ENCODE assay signal across 8 mouse cellular contexts in genomic region chr5:120694695-120695074, GRCm38 (mm10). TPM values are rescaled to one million over a fixed set of nuclear protein-coding genes. Genes with fewer than 3 reads are reported as not detected.
A peak's percentile ranks its signal among the peaks of the same experiment; 100 is the strongest.
DNase-seq lines count a peak whose midpoint lies in the region; ATAC-seq and TF ChIP-seq lines count a peak whose summit lies in the region.

No protein-coding gene starts in this region.

- no peak overlapping the region for H3K27ac ChIP-seq in intestine, embryonic 14.5 days (ENCODE audit: low read depth)
- H3K27ac ChIP-seq in intestine, postnatal 0 days (ENCODE audit: low read depth, low read length), result no peak overlapping the region
- H3K27ac ChIP-seq in thymus, adult 2 months (ENCODE audit: control insufficient read depth, insufficient read depth, low read length), result no peak overlapping the region
- H3K27ac ChIP-seq in hindbrain, embryonic 10.5 days, result no peak overlapping the region

- TF ChIP-seq CTCF in intestine, postnatal 0 days (IDR thresholded peaks at IDR 0.05; ENCODE audit: low read depth), result no peak
- TF ChIP-seq CTCF in thymus, adult 2 months (IDR thresholded peaks at IDR 0.05; ENCODE audit: borderline replicate concordance, control insufficient read depth, extremely low read depth, insufficient read depth, low read length, poor library complexity), result no peak

- H3K4me2 ChIP-seq in intestine, embryonic 14.5 days (ENCODE audit: low read length), result peak overlapping the region; percentile 23; the same call in 1 of the 2 replicates
- no peak overlapping the region for H3K4me2 ChIP-seq in intestine, postnatal 0 days (replicated peaks; ENCODE audit: low read depth)

- H3K4me3 ChIP-seq in intestine, embryonic 14.5 days (ENCODE audit: low read depth, low read length), result 0 out of 2 replicates have a peak overlapping the region, but pooled peaks have one; percentile 4
- no peak overlapping the region for H3K4me3 ChIP-seq in intestine, postnatal 0 days (ENCODE audit: low read depth, low read length)
- H3K4me3 ChIP-seq in thymus, adult 2 months (ENCODE audit: control insufficient read depth, insufficient read depth, low read length), result peak overlapping the region; percentile 24
- H3K4me3 ChIP-seq in hindbrain, embryonic 10.5 days, result peak overlapping the region; percentile 46

- DNase-seq in intestine, embryonic 14.5 days (ENCODE audit: low spot score), result no peak
- DNase-seq in thymus, adult 2 months, result no peak
- no peak for DNase-seq in thymus, postnatal 36 days
- DNase-seq in hindbrain, embryonic 10.5 days (ENCODE audit: low spot score), result peak; percentile 31
- no peak for DNase-seq in ovary, postnatal 14 days (ENCODE audit: low spot score)
- DNase-seq in layer of hippocampus, postnatal 14 days (ENCODE audit: low spot score in 2 of 2), result no peak

- no peak overlapping the region for H3K9ac ChIP-seq in intestine, embryonic 14.5 days (ENCODE audit: low read length)
- no peak overlapping the region for H3K9ac ChIP-seq in intestine, postnatal 0 days (ENCODE audit: low read depth, low read length)

- ATAC-seq in intestine, embryonic 14.5 days (replicated peaks; ENCODE audit: low FRiP score, low TSS enrichment, low read depth), result no peak
- ATAC-seq in intestine, postnatal 0 days, result no peak
- ATAC-seq in erythroid progenitor cell, adult 5-6 weeks (replicated peaks; ENCODE audit: low FRiP score, poor library complexity, severe bottlenecking), result no peak

- H3K4me1 ChIP-seq in intestine, embryonic 14.5 days (replicated peaks; ENCODE audit: control insufficient read depth, insufficient read depth, low read length), result peaks cover 4% of the 10 kb centered on the region; the same call in 1 of the 2 replicates
- H3K4me1 ChIP-seq in intestine, postnatal 0 days (replicated peaks; ENCODE audit: control insufficient read depth, insufficient read depth, low read length), result no peaks in the 10 kb centered on the region
- H3K4me1 ChIP-seq in thymus, adult 2 months (replicated peaks; ENCODE audit: control insufficient read depth, insufficient read depth, low read length), result peaks cover 28% of the 10 kb centered on the region
- peaks cover 35% of the 10 kb centered on the region for H3K4me1 ChIP-seq in hindbrain, embryonic 10.5 days (replicated peaks)

- H3K36me3 ChIP-seq in intestine, embryonic 14.5 days (ENCODE audit: control insufficient read depth, insufficient read depth, low read length), result no peaks in the 10 kb centered on the region
- H3K36me3 ChIP-seq in intestine, postnatal 0 days (ENCODE audit: control insufficient read depth, insufficient read depth), result no peaks in the 10 kb centered on the region
- no peaks in the 10 kb centered on the region for H3K36me3 ChIP-seq in thymus, adult 2 months (ENCODE audit: control insufficient read depth, insufficient read depth, low read length)
- H3K36me3 ChIP-seq in hindbrain, embryonic 10.5 days, result no peaks in the 10 kb centered on the region

- peaks cover 61% of the 10 kb centered on the region for H3K27me3 ChIP-seq in intestine, embryonic 14.5 days (replicated peaks; ENCODE audit: control insufficient read depth, insufficient read depth, low read length)
- H3K27me3 ChIP-seq in intestine, postnatal 0 days (replicated peaks; ENCODE audit: control insufficient read depth, insufficient read depth, low read length), result peaks cover 21% of the 10 kb centered on the region
- H3K27me3 ChIP-seq in thymus, adult 2 months (ENCODE audit: control insufficient read depth, insufficient read depth, low read length), result peaks cover 7% of the 10 kb centered on the region
- peaks cover 100% of the 10 kb centered on the region for H3K27me3 ChIP-seq in hindbrain, embryonic 10.5 days (ENCODE audit: insufficient read depth, poor library complexity, severe bottlenecking)

- no peaks in the 10 kb centered on the region for H3K9me3 ChIP-seq in intestine, embryonic 14.5 days (ENCODE audit: control insufficient read depth, low read length)
- no peaks in the 10 kb centered on the region for H3K9me3 ChIP-seq in intestine, postnatal 0 days (ENCODE audit: control insufficient read depth)
- no peaks in the 10 kb centered on the region for H3K9me3 ChIP-seq in hindbrain, embryonic 10.5 days

- WGBS in intestine, embryonic 14.5 days, result 5% methylated on average over 41 of the region's 41 CpGs
- WGBS in intestine, postnatal 0 days, result 10% methylated on average over 40 of the region's 41 CpGs
- WGBS in thymus, adult 2 months, result 26% methylated on average over 41 of the region's 41 CpGs
- WGBS in hindbrain, embryonic 10.5 days, result 3% methylated on average over 41 of the region's 41 CpGs

- TF ChIP-seq POLR2A in thymus, adult 2 months (IDR thresholded peaks at IDR 0.05; ENCODE audit: control insufficient read depth, extremely low read depth, insufficient read depth, low read length, poor library complexity), result no peak

RNA-seq across cellular contexts. Expression of gene Dtx1, which starts 17.0 kb away (rescaled TPM):
- polyA plus RNA-seq in intestine, embryonic 14.5 days (2014; fragmentation: Nextera tagmentation; extraction: Ambion mirVana), result 3.7 and 4.0 TPM in 2 replicates
- 2.3 and 2.5 TPM in 2 replicates for polyA plus RNA-seq in intestine, postnatal 0 days (2015; fragmentation: Nextera tagmentation; extraction: Ambion mirVana)
- polyA plus RNA-seq in thymus, adult 2 months (2012; rRNA removed), result 60.6 and 66.6 TPM in 2 replicates
- 1.7 and 5.8 TPM in 2 replicates for polyA plus RNA-seq in hindbrain, embryonic 10.5 days (2016; fragmentation: Nextera tagmentation; extraction: Ambion mirVana)
- 7.5 TPM in 1 of 2 replicates, not detected in the other for total RNA-seq in erythroid progenitor cell, adult 5-6 weeks (2015; ENCODE audit: low replicate concordance)
- 0.39 and 0.61 TPM in 2 replicates for total RNA-seq in erythroid progenitor cell, adult 5-6 weeks (2017; ENCODE audit: low replicate concordance)
- 10 to 100 TPM; 70.5 to 74.2 TPM for total RNA-seq in layer of hippocampus, postnatal 14 days (2021)

RNA-seq across cellular contexts. Expression of gene Rasal1, which starts 46.1 kb away (rescaled TPM):
- polyA plus RNA-seq in intestine, embryonic 14.5 days (2014; fragmentation: Nextera tagmentation; extraction: Ambion mirVana), result 0.15 and 0.50 TPM in 2 replicates
- polyA plus RNA-seq in intestine, postnatal 0 days (2015; fragmentation: Nextera tagmentation; extraction: Ambion mirVana), result 3.0 and 5.1 TPM in 2 replicates
- polyA plus RNA-seq in thymus, adult 2 months (2012; rRNA removed), result 27.7 and 28.0 TPM in 2 replicates
- 0.13 and 0.15 TPM in 2 replicates for polyA plus RNA-seq in hindbrain, embryonic 10.5 days (2016; fragmentation: Nextera tagmentation; extraction: Ambion mirVana)
- 14.3 TPM in 1 of 2 replicates, not detected in the other for total RNA-seq in erythroid progenitor cell, adult 5-6 weeks (2015; ENCODE audit: low replicate concordance)
- total RNA-seq in erythroid progenitor cell, adult 5-6 weeks (2017; ENCODE audit: low replicate concordance), result not detected in 2 replicates
- total RNA-seq in layer of hippocampus, postnatal 14 days (2021), result 10 to 100 TPM; 82.3 to 92.4 TPM

RNA-seq across cellular contexts. Expression of gene Oas2, which starts 55.0 kb away (rescaled TPM):
- 0.26 and 0.50 TPM in 2 replicates for polyA plus RNA-seq in intestine, embryonic 14.5 days (2014; fragmentation: Nextera tagmentation; extraction: Ambion mirVana)
- polyA plus RNA-seq in intestine, postnatal 0 days (2015; fragmentation: Nextera tagmentation; extraction: Ambion mirVana), result 0.23 and 0.41 TPM in 2 replicates
- 18.5 and 22.4 TPM in 2 replicates for polyA plus RNA-seq in thymus, adult 2 months (2012; rRNA removed)
- 0.06 and 0.10 TPM in 2 replicates for polyA plus RNA-seq in hindbrain, embryonic 10.5 days (2016; fragmentation: Nextera tagmentation; extraction: Ambion mirVana)
- 5.0 and 12.3 TPM in 2 replicates for total RNA-seq in erythroid progenitor cell, adult 5-6 weeks (2015; ENCODE audit: low replicate concordance)
- total RNA-seq in erythroid progenitor cell, adult 5-6 weeks (2017; ENCODE audit: low replicate concordance), result 3.5 TPM in 2 replicates
- under 1 TPM; 0.12 to 0.16 TPM for total RNA-seq in layer of hippocampus, postnatal 14 days (2021)

Comparison
In these comparisons a context has a peak if more than half of its experiments do, and no peak if none do; other contexts are left out.
1. RNA of gene Oas2, which starts 55.0 kb away (polyA plus RNA-seq): 18.5 to 22.4 TPM in thymus, adult 2 months; 0.26 to 0.50 TPM in intestine, embryonic 14.5 days, 0.23 to 0.41 TPM in intestine, postnatal 0 days and 0.06 to 0.10 TPM in hindbrain, embryonic 10.5 days; every median in the first group is over 10 times any median in the second.